Mouse (Mus musculus) kidney, postnatal 10 days (tissue): ENCODE measurements around the gene Accsl.

ENCODE experiments used
- DNase-seq: peaks from one replicate; pipeline ENCODE4 v3.0.0; 2021; ENCODE audit warnings: mixed read lengths

Accsl gene

DNA sequence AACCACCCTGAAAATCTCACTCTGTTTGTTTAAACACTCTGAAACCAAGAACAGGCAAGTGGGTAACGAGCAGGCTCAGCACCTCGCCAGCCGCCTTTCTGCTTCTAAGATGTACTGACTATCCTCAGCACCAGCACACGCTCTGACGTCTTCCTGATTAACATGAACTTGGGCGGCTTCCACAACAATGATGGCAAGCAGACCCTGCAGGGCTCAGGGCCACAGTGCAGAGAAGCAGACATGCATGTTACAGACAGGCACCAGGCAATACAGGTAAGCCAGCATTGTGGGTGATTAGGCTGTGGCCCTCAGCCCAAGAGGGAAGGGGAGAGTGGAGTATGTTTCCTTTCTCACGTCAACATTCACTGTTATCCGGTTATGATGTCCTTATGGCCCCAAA is 61.5 kb downstream of the Accsl start:
- DNase-seq: no peak

DNA sequence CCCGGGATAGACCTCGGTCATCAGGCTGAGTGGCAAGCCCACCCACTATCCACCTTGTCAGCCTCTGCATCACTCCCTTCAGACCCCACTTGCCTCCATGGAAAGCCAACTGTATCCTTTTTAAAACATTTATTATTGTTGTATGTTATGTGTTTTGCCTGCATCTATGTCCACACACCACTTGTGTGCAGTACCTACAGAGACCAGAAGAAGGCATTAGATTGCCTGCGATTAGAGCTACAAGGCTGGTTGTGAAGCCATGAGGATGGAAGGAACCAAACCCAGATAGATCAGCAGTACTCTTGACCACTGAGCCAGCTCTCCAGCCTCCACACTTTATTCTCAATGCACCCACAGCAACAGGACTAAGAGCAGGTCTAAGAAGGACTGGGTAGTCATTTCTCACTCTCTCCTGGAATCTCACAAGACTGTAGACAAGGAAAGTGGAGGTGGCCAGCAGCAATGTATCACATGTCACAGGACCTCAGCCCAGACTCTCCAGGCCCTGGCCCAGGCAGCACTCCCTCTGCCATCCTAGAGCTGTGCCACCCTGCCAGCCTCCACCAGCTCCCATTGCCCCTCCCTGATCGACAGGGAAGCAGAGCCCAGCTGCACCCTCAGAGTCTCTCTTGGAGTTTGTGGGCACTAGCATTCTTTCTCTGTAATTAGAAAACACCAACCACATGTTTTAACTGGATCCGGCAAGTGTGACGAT is 62.3 kb downstream of the Accsl start:
- DNase-seq: no peak

DNA sequence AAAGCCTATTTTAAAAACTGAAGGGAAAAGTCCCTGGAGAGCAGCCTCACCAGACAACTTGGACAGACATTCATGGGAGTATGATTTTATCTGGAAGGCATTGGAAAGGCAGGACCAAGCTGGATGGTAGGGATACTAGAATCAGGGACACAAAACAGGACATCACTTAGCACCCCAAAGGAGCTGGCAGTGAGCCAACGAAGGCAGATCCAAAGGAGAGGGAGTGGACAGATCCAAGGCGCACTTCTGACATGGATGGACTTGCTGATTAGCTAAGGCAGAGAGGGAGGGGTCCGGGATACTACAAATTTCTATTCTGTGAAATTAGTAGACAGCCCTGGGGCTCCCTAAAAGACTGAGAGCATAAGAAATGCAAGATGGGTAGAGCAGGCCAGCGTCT is 63.4 kb downstream of the Accsl start:
- DNase-seq: no peak
